Mouse (Mus musculus): ENCODE results near the gene Gdpd1.
"Not testable (repeated sequence)": the region's sequence is repeated elsewhere in the genome, so short reads cannot be mapped to it uniquely, and the experiment has no call there.

Gene Gdpd1

GRCm38 (mm10) chr11:87073866-87074440 is at the start of gene Gdpd1:
Gdpd1 (minus strand) TSS chr11:87074062.
- DNase-seq (ENCODE audit: low spot score): peak; percentile 73

GRCm38 (mm10) chr11:87121864-87122263 is 48.0 kb upstream of the Gdpd1 start:
- no peak for DNase-seq (ENCODE audit: low spot score)

GRCm38 (mm10) chr11:87110172-87110909 is 36.5 kb upstream of the Gdpd1 start:
- no peak for DNase-seq (ENCODE audit: low spot score)

- peak; percentile 8 for DNase-seq (ENCODE audit: low spot score)
Measured at GRCm38 (mm10) chr11:87109519-87110171, 35.8 kb upstream of the Gdpd1 start.

GRCm38 (mm10) chr11:87108755-87109518 is 35.1 kb upstream of the Gdpd1 start, which contains the start of gene Ska2:
Ska2 (plus strand) TSS chr11:87109234.
- DNase-seq (ENCODE audit: low spot score): peak; percentile 85

GRCm38 (mm10) chr11:87108409-87108754 is 34.5 kb upstream of the Gdpd1 start, which contains the start of gene Prr11:
Prr11 (minus strand) TSS chr11:87108708.
- no peak for DNase-seq (ENCODE audit: low spot score)

GRCm38 (mm10) chr11:87087142-87087541 is 13.3 kb upstream of the Gdpd1 start:
- no peak for DNase-seq (ENCODE audit: low spot score)

- DNase-seq (ENCODE audit: low spot score): peak; percentile 70
Measured at GRCm38 (mm10) chr11:87086290-87086984, 12.6 kb upstream of the Gdpd1 start, which contains the start of gene Smg8. Smg8 (minus strand) TSS chr11:87086774.

GRCm38 (mm10) chr11:87085461-87085860 is 11.6 kb upstream of the Gdpd1 start:
- no peak for DNase-seq (ENCODE audit: low spot score)

GRCm38 (mm10) chr11:87083712-87084111 is 9.8 kb upstream of the Gdpd1 start:
- DNase-seq (ENCODE audit: low spot score): no peak

- DNase-seq (ENCODE audit: low spot score): peak; percentile 61
Measured at GRCm38 (mm10) chr11:87073343-87073865, 458 bp downstream of the Gdpd1 start.

- DNase-seq (ENCODE audit: low spot score): no peak
Measured at GRCm38 (mm10) chr11:87062087-87062486, 11.8 kb downstream of the Gdpd1 start.

- DNase-seq (ENCODE audit: low spot score): no peak
Measured at GRCm38 (mm10) chr11:87060410-87060809, 13.5 kb downstream of the Gdpd1 start.

GRCm38 (mm10) chr11:87056286-87056685 is 17.6 kb downstream of the Gdpd1 start:
- DNase-seq (ENCODE audit: low spot score): no peak

GRCm38 (mm10) chr11:87048900-87049299 is 25.0 kb downstream of the Gdpd1 start:
- DNase-seq (ENCODE audit: low spot score): not testable (repeated sequence)

- no peak for DNase-seq (ENCODE audit: low spot score)
Measured at GRCm38 (mm10) chr11:87046968-87047367, 26.9 kb downstream of the Gdpd1 start.

- no peak for DNase-seq (ENCODE audit: low spot score)
Measured at GRCm38 (mm10) chr11:87043052-87043451, 30.8 kb downstream of the Gdpd1 start.

GRCm38 (mm10) chr11:87039307-87039963 is 34.4 kb downstream of the Gdpd1 start:
- DNase-seq (ENCODE audit: low spot score): no peak

- no peak for DNase-seq (ENCODE audit: low spot score)
Measured at GRCm38 (mm10) chr11:87036180-87036579, 37.7 kb downstream of the Gdpd1 start.

GRCm38 (mm10) chr11:87028212-87028611 is 45.6 kb downstream of the Gdpd1 start:
- DNase-seq (ENCODE audit: low spot score): no peak

All from urinary bladder, postnatal 25 days (tissue).